8 mouse cellular contexts compared by ENCODE assay signal in the genomic region with DNA sequence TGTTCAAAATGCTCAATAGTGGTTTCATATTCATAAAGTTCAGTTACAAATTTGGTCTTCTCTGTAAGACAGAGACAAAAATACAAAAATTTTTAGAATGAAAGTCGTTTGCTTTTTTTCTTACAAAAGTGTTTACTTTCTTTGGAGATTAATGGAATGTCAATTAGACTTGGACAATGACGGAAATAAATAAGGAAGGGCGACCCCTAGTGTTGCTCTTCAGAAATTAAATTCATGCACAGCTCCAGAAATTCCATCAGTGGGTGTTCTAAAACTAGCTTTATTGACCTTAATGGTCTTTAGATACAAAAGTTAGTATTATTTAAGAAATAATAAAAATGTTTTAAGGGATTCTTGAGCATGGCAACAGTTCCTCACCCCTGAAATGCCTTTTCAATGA.
DNase-seq lines count a peak whose midpoint lies in the region; ATAC-seq and TF ChIP-seq lines count a peak whose summit lies in the region.
"Had no signal": no experiment of that assay in that cellular context is flagged by ENCODE, and none has a peak within 500 bp of the region (broad histone marks: within the 10 kb centered on the region; RNA-seq: fewer than 3 reads in every experiment).

No protein-coding gene starts in this region.

- ATAC-seq in kidney, embryonic 14.5 days (ENCODE audit: low FRiP score, low TSS enrichment), result no peak

- H3K4me1 ChIP-seq in kidney, adult 2 months (ENCODE audit: control insufficient read depth, insufficient read depth, low read length), result no peaks in the 10 kb centered on the region
- H3K4me1 ChIP-seq in kidney, embryonic 14.5 days (ENCODE audit: control insufficient read depth, insufficient read depth, low read length), result no peaks in the 10 kb centered on the region
- H3K4me1 ChIP-seq: embryonic facial prominence, embryonic 13.5 days had no signal

- WGBS in kidney, adult 2 months, result 4% methylated on average over 3 of the region's 3 CpGs
- 6% methylated on average over 3 of the region's 3 CpGs for WGBS in kidney, embryonic 14.5 days

- no peaks in the 10 kb centered on the region; the same call in 1 of the 2 replicates for H3K27me3 ChIP-seq in kidney, adult 2 months (replicated peaks; ENCODE audit: control insufficient read depth, insufficient read depth, low read length)
- no peaks in the 10 kb centered on the region for H3K27me3 ChIP-seq in kidney, embryonic 14.5 days (ENCODE audit: control insufficient read depth, insufficient read depth, low read length)
- H3K27me3 ChIP-seq: embryonic facial prominence, embryonic 13.5 days had no signal

- H3K4me3 ChIP-seq in kidney, adult 2 months (ENCODE audit: insufficient read depth, low read depth, low read length), result no peak overlapping the region
- no peak overlapping the region for H3K4me3 ChIP-seq in kidney, embryonic 14.5 days (ENCODE audit: low read length)
- H3K4me3 ChIP-seq: embryonic facial prominence, embryonic 13.5 days had no signal

- no peak overlapping the region for H3K9ac ChIP-seq in kidney, embryonic 14.5 days (ENCODE audit: low read depth, low read length)
- H3K9ac ChIP-seq: embryonic facial prominence, embryonic 13.5 days had no signal

- DNase-seq in kidney, adult 2 months, result peak; percentile 44
- DNase-seq in 3134 (ENCODE audit: extremely low read depth, insufficient read length, low spot score) (peak; percentile 5), 416B (ENCODE audit: low read depth) (peak; percentile 45)
- DNase-seq in heart, postnatal 14 days, result peak; percentile 14 to 31
- no peak for DNase-seq in spleen, adult 18-20 months
- DNase-seq in B cell, adult 2 months, result no peak

- H3K4me2 ChIP-seq in kidney, embryonic 14.5 days (replicated peaks; ENCODE audit: low read depth, low read length), result no peak overlapping the region
- H3K4me2 ChIP-seq: embryonic facial prominence, embryonic 13.5 days had no signal

- intact Hi-C loops in heart, postnatal 14 days (cut with DNase I), result loop anchor here (2.0 to 10.0 kb wide), 2 partner anchors 629 to 1083 kb away; no protein-coding TSS in a partner anchor

- TF ChIP-seq CTCF in kidney, adult 2 months (conservative IDR thresholded peaks at IDR 0.05; ENCODE audit: insufficient read depth, insufficient read length, low read depth, low read length), result 0 out of 2 replicates have a peak, but pooled peaks have one; percentile 21

- no peaks in the 10 kb centered on the region for H3K36me3 ChIP-seq in kidney, adult 2 months (ENCODE audit: control insufficient read depth, insufficient read depth, low read length)
- no peaks in the 10 kb centered on the region for H3K36me3 ChIP-seq in kidney, embryonic 14.5 days (ENCODE audit: control insufficient read depth, insufficient read depth, low read length)
- H3K36me3 ChIP-seq: embryonic facial prominence, embryonic 13.5 days had no signal

- H3K9me3 ChIP-seq in kidney, embryonic 14.5 days (ENCODE audit: control insufficient read depth, low read length), result no peaks in the 10 kb centered on the region
- H3K9me3 ChIP-seq: embryonic facial prominence, embryonic 13.5 days had no signal

- no peak overlapping the region for H3K27ac ChIP-seq in kidney, adult 2 months (ENCODE audit: insufficient read depth, low read depth, low read length)
- no peak overlapping the region for H3K27ac ChIP-seq in kidney, embryonic 14.5 days (ENCODE audit: low read depth, low read length)
- H3K27ac ChIP-seq: embryonic facial prominence, embryonic 13.5 days had no signal

- no peak for TF ChIP-seq POLR2A in kidney, adult 2 months (IDR thresholded peaks at IDR 0.05; ENCODE audit: low read depth, low read length)

Comparison
In these comparisons a context has a peak if more than half of its experiments do, and no peak if none do; other contexts are left out.
1. DNase-seq: peak in kidney, adult 2 months (single experiment), 3134 (single experiment), 416B (single experiment) and heart, postnatal 14 days (2 of 2); none in spleen, adult 18-20 months (0 of 2) and B cell, adult 2 months (0 of 2).